In genomic region chr3:31056651-31057627, GRCm38 (mm10) we compare ENCODE assay signal across 7 mouse cellular contexts. TPM values are rescaled to one million over a fixed set of nuclear protein-coding genes. Genes with fewer than 3 reads are reported as not detected.
DNase-seq lines count a peak whose midpoint lies in the region; ATAC-seq lines count a peak whose summit lies in the region.

No protein-coding gene starts in this region.

- no peaks in the 10 kb centered on the region for H3K36me3 ChIP-seq in intestine, embryonic 15.5 days
- no peaks in the 10 kb centered on the region for H3K36me3 ChIP-seq in midbrain, embryonic 10.5 days

- WGBS in intestine, embryonic 15.5 days = 1% methylated on average over 30 of the region's 30 CpGs
- WGBS in midbrain, embryonic 10.5 days = 7% methylated on average over 30 of the region's 30 CpGs

- peak overlapping the region; percentile 81 for H3K27ac ChIP-seq in intestine, embryonic 15.5 days
- H3K27ac ChIP-seq in midbrain, embryonic 10.5 days (replicated peaks) = peak overlapping the region; percentile 78

- no peaks in the 10 kb centered on the region for H3K9me3 ChIP-seq in intestine, embryonic 15.5 days
- H3K9me3 ChIP-seq in midbrain, embryonic 10.5 days (replicated peaks) = no peaks in the 10 kb centered on the region

- peak overlapping the region; percentile 66 for H3K4me2 ChIP-seq in intestine, embryonic 15.5 days (replicated peaks)

- peak; percentile 87 for ATAC-seq in intestine, embryonic 15.5 days

- H3K4me3 ChIP-seq in intestine, embryonic 15.5 days (replicated peaks) = peak overlapping the region; percentile 49
- H3K4me3 ChIP-seq in midbrain, embryonic 10.5 days = peak overlapping the region; percentile 52

- H3K4me1 ChIP-seq in intestine, embryonic 15.5 days (replicated peaks) = 0 out of 2 replicates have a peak, but pooled peaks cover 4% of the 10 kb centered on the region
- H3K4me1 ChIP-seq in midbrain, embryonic 10.5 days = peaks cover 10% of the 10 kb centered on the region; the same call in 1 of the 2 replicates

- H3K9ac ChIP-seq in intestine, embryonic 15.5 days = peak overlapping the region; percentile 45

- H3K27me3 ChIP-seq in intestine, embryonic 15.5 days (replicated peaks) = no peaks in the 10 kb centered on the region
- no peaks in the 10 kb centered on the region for H3K27me3 ChIP-seq in midbrain, embryonic 10.5 days (ENCODE audit: low read depth, poor library complexity, severe bottlenecking)

- DNase-seq in adrenal gland, postnatal 10 days = peak; percentile 84
- peak; percentile 83 for DNase-seq in embryo, embryonic 11.5 days (ENCODE audit: low read depth, low spot score)
- DNase-seq in gastrocnemius, postnatal 36 days = peak; percentile 39 to 71
- peak; percentile 81 to 91 for DNase-seq in left cerebral cortex, postnatal 25 days (ENCODE audit: low spot score in 2 of 2)
- peak; percentile 78 for DNase-seq in midbrain, embryonic 10.5 days (ENCODE audit: low spot score)
- DNase-seq in right cerebral cortex, postnatal 4 days = peak; percentile 27

- intact Hi-C loops in gastrocnemius, postnatal 36 days (cut with DNase I) = loop anchor here (2.0 to 5.0 kb wide), 2 partner anchors 35 to 82 kb away; no protein-coding TSS in a partner anchor
- intact Hi-C loops in left cerebral cortex, postnatal 25 days (cut with DNase I) = loop anchor here (1.0 to 5.0 kb wide), 4 partner anchors 37 to 545 kb away; no protein-coding TSS in a partner anchor

RNA-seq across cellular contexts. Expression of gene Skil, which starts 37.9 kb away (rescaled TPM):
- 10 to 100 TPM; 37.7 to 53.8 TPM for total RNA-seq in adrenal gland, postnatal 10 days (2021)
- total RNA-seq in gastrocnemius, postnatal 36 days (2021) = 10 to 100 TPM in 1 of 2 experiments, 1 to 10 TPM in 1; 9.6 to 10.5 TPM
- polyA plus RNA-seq in intestine, embryonic 15.5 days (2015; fragmentation: Nextera tagmentation; extraction: Ambion mirVana) = 17.5 and 21.3 TPM in 2 replicates
- 10 to 100 TPM; 64.5 to 66.0 TPM for total RNA-seq in left cerebral cortex, postnatal 25 days (2021)
- polyA plus RNA-seq in midbrain, embryonic 10.5 days (2016; fragmentation: Nextera tagmentation; extraction: Ambion mirVana) = 30.6 and 39.9 TPM in 2 replicates

Comparison
In these comparisons a context has a peak if more than half of its experiments do, and no peak if none do; other contexts are left out.
1. Peak in every context shown above with its lines: DNase-seq, ATAC-seq, H3K4me3 ChIP-seq and H3K27ac ChIP-seq.
2. DNase-seq: peak in every context shown above with its lines; median percentile 86 in left cerebral cortex, postnatal 25 days; 84 in adrenal gland, postnatal 10 days; 83 in embryo, embryonic 11.5 days; 78 in midbrain, embryonic 10.5 days; 55 in gastrocnemius, postnatal 36 days; 27 in right cerebral cortex, postnatal 4 days.